Mouse (Mus musculus): ENCODE results near the gene Slc22a17. TPM values are rescaled to one million over a fixed set of nuclear protein-coding genes. Genes with fewer than 3 reads are reported as not detected.

Slc22a17 gene
- total RNA-seq, 1 experiment from 2014 or later, result 0.23 TPM

- ATAC-seq (replicated peaks; ENCODE audit: low read depth, poor library complexity, severe bottlenecking), result no peak
Observed at GRCm38 (mm10) chr14:54908682-54909081, 4.2 kb downstream of the Slc22a17 start.

- no peak for ATAC-seq (replicated peaks; ENCODE audit: low read depth, poor library complexity, severe bottlenecking)
Observed at GRCm38 (mm10) chr14:54903641-54904040, 9.3 kb downstream of the Slc22a17 start.

DNA sequence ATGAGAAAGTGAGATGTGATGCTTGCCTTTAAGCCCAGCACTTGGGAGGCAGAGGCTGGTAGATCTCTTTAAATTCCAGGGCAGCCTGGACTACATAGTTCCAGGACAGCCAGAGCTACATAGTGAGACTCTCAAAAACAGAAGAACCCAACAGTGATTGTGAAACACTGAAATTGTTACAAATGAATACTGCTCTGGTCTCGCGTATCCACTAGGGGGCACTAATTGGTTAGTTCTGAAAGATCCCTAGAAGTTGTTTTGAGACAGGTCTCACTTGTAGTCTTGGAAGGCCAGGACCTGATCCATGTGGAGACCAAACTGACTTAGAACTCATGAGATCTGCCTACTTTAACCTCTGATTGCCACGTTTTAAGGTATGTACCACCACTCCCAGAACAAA, 12.5 kb downstream of the Slc22a17 start:
- ATAC-seq (replicated peaks; ENCODE audit: low read depth, poor library complexity, severe bottlenecking), result peak; percentile 84

DNA sequence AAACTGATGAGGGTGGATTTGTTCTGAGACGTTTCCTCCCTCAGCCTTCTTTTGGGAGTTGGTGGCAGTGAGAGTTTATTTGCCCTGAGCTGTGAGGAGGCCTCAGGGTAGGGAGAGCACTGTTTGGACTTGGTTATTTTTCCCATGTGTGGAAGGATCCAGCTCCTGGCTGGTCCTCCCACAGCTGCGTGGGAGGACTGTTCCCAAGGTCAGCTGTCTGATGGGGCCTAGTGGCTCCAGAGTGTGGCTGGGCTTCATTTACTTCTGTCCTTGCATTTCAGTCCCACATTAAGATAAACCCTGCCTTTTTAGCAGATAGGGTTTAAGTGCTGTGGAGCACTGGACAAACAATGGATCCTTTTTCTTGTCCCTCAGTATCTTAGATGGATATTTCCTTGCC, 15.5 kb downstream of the Slc22a17 start:
- ATAC-seq (replicated peaks; ENCODE audit: low read depth, poor library complexity, severe bottlenecking), result no peak

DNA sequence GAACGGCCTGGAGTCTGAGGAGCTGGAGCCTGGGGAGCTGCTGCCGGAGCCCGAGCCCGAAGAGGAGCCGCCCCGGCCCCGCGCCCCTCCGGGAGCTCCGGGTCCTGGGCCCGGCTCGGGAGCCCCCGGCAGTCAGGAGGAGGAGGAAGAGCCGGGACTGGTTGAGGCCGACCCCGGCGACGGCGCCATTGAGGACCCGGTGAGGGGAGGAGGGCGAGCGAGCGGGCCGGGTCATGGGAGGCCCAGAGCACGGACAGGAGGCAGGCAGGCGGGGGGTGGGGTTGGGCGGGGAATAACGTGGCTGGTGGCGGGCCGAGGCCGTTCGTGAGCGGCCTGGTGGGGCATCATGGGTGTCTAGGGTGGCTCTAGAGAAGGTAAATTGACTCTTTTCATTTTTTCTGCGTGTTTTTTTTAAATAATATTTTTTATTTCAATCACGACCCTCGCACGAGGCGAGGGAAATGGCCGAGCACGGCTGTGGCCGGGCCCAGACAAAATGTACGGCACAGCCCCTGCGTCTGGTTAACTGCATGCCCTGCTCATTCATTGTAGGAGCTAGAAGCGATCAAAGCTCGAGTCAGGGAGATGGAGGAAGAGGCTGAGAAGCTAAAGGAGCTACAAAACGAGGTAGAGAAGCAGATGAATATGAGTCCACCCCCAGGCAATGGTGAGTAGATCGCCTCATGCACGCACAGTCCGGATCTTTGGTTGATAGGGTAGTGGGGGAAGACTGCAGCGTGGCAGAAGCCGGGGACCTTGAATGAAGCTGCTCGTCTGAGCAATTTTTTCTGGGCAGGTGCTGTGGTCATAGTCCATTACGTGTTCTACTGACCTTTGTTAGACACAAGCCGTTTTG, 18.4 kb downstream of the Slc22a17 start:
- no peak for ATAC-seq (replicated peaks; ENCODE audit: low read depth, poor library complexity, severe bottlenecking)

GRCm38 (mm10) chr14:54893651-54894181, 19.2 kb downstream of the Slc22a17 start:
- peak; percentile 98 for ATAC-seq (replicated peaks; ENCODE audit: low read depth, poor library complexity, severe bottlenecking)

GRCm38 (mm10) chr14:54892200-54892599, 20.7 kb downstream of the Slc22a17 start, which contains the start of gene Pabpn1:
Gene Pabpn1 (plus strand): TSS chr14:54892500.
- ATAC-seq (replicated peaks; ENCODE audit: low read depth, poor library complexity, severe bottlenecking), result no peak

DNA sequence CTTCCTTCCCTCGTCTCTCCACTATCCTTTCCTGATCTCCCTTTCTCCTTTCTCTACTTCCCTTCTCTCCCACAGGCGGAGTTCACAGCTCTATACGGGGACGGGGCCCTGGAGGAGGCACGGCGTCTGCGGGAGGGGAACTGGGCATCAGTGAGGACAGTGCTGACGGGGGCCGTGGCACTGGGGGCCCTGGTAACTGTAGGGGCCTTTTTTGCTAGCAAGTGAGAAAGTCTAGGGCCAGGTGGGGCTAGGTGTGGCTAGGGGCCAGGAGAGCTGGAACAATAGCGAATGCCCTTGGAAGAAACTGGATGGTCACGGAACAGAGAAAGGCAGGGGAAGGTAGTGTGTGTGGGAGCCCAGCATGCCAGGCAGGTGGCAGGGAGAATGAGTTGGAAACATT, 27.6 kb downstream of the Slc22a17 start:
- ATAC-seq (replicated peaks; ENCODE audit: low read depth, poor library complexity, severe bottlenecking), result no peak

GRCm38 (mm10) chr14:54884022-54884712, 28.8 kb downstream of the Slc22a17 start:
- no peak for ATAC-seq (replicated peaks; ENCODE audit: low read depth, poor library complexity, severe bottlenecking)

GRCm38 (mm10) chr14:54883154-54884021, 29.5 kb downstream of the Slc22a17 start, which contains the start of the genes Bcl2l2 and Gm20521:
Gene Bcl2l2 (plus strand): TSS chr14:54883377.
Gene Gm20521 (plus strand): TSS chr14:54883441.
- ATAC-seq (replicated peaks; ENCODE audit: low read depth, poor library complexity, severe bottlenecking), result peak; percentile 97

- peak; percentile 75 for ATAC-seq (replicated peaks; ENCODE audit: low read depth, poor library complexity, severe bottlenecking)
Observed at GRCm38 (mm10) chr14:54877048-54877715, 35.8 kb downstream of the Slc22a17 start, which contains the start of gene Ppp1r3e. Gene Ppp1r3e (minus strand): TSS chr14:54877550.

DNA sequence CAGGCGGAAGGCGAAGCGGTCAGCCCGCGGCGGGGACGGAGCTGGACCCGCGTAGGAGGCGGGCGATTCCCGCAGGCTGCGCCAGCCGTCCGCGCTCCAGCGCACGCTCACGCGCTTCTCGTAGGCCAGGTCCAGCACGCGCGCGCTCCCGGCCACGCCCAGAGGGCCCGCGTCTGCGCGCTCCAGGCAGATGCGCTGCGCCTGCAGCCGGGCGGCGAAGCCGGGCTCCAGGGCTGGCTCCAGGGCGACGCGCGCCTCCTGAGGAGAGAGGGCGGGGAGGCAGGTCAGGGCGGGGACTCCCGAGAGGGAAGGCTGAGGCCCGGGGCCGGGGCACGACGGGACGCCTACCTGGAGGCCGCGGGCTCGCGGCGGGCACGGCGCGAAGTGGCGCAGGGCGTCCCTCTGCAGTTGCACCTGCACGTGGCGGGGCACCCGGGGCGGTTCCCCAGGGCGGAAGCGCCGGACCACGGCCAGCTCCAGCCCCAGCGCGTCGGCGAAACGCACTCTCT, 36.3 kb downstream of the Slc22a17 start:
- ATAC-seq (replicated peaks; ENCODE audit: low read depth, poor library complexity, severe bottlenecking), result peak; percentile 75

- ATAC-seq (replicated peaks; ENCODE audit: low read depth, poor library complexity, severe bottlenecking), result 0 out of 2 replicates have a peak, but pooled peaks have one; percentile 16
Observed at GRCm38 (mm10) chr14:54875844-54876538, 36.9 kb downstream of the Slc22a17 start.

GRCm38 (mm10) chr14:54874165-54874564, 38.8 kb downstream of the Slc22a17 start:
- no peak for ATAC-seq (replicated peaks; ENCODE audit: low read depth, poor library complexity, severe bottlenecking)

GRCm38 (mm10) chr14:54870861-54871260, 42.1 kb downstream of the Slc22a17 start, which contains the start of gene Homez:
Gene Homez (minus strand): TSS chr14:54870961.
- no peak for ATAC-seq (replicated peaks; ENCODE audit: low read depth, poor library complexity, severe bottlenecking)

GRCm38 (mm10) chr14:54868026-54868425, 44.9 kb downstream of the Slc22a17 start:
- no peak for ATAC-seq (replicated peaks; ENCODE audit: low read depth, poor library complexity, severe bottlenecking)

GRCm38 (mm10) chr14:54866936-54867335, 46.0 kb downstream of the Slc22a17 start:
- ATAC-seq (replicated peaks; ENCODE audit: low read depth, poor library complexity, severe bottlenecking), result no peak

DNA sequence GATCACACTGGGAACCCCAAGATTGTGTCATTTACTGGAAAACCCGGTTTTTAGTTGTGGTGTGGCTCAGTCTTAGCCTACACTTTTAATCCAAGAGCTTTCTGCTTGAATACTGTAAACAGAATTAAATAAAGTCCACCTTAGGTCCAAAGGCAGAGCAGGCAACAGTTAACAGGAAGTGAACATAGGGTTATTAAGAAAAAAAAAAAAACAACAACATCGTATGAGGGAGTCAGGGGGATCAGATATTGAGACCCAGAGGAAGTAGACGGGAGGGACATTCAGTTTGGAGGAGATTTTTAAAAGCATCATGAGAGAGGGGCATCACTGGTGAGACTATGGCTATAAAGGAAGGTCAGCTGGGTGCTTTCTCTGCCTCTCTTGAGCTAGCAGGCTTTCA, 46.7 kb downstream of the Slc22a17 start:
- no peak for ATAC-seq (replicated peaks; ENCODE audit: low read depth, poor library complexity, severe bottlenecking)
